Mouse (Mus musculus) stomach, adult 2 months (tissue): ENCODE measurements around the gene Gm5591. TPM values are rescaled to one million over a fixed set of nuclear protein-coding genes. Genes with fewer than 3 reads are reported as not detected.

Experiments used
- polyA plus RNA-seq: library from polyadenylated mRNA; depleted of rRNA; stranded (reverse); fragments of >200 nt; gene quantifications from 2 replicates; pipeline ENCODE4 v1.2.3, GENCODE M21; 2012; rRNA removed

The Gm5591 gene
- polyA plus RNA-seq: not detected in 2 replicates

GRCm38 (mm10) chr7:38528093-38528492, at the start of gene Gm5591:
TSS of gene Gm5591 (minus strand) at chr7:38528193.

